8 mouse cellular contexts compared by ENCODE assay signal in genomic region chr7:27228281-27228821, GRCm38 (mm10). TPM values are rescaled to one million over a fixed set of nuclear protein-coding genes. Genes with fewer than 3 reads are reported as not detected.
DNase-seq lines count a peak whose midpoint lies in the region; ATAC-seq lines count a peak whose summit lies in the region.

Gene Itpkc (minus strand): TSS chr7:27228661.

- no peaks in the 10 kb centered on the region for H3K27me3 ChIP-seq in hindbrain, embryonic 15.5 days

- peak within 1 kb of the TSS; percentile 85 for H3K27ac ChIP-seq in hindbrain, embryonic 15.5 days (replicated peaks)

- under 1% methylated on average over 48 of the region's 49 CpGs for WGBS in hindbrain, embryonic 15.5 days

- H3K4me3 ChIP-seq in hindbrain, embryonic 15.5 days = peak within 1 kb of the TSS; percentile 66

- peak within 1 kb of the TSS; percentile 85 for H3K4me2 ChIP-seq in hindbrain, embryonic 15.5 days

- ATAC-seq in hindbrain, embryonic 15.5 days (ENCODE audit: low FRiP score, low read depth) = peak; percentile 81

- no peaks in the 10 kb centered on the region for H3K9me3 ChIP-seq in hindbrain, embryonic 15.5 days

- H3K4me1 ChIP-seq in hindbrain, embryonic 15.5 days (replicated peaks) = peaks cover 58% of the 10 kb centered on the region

- H3K36me3 ChIP-seq in hindbrain, embryonic 15.5 days = no peaks in the 10 kb centered on the region

- H3K9ac ChIP-seq in hindbrain, embryonic 15.5 days = peak within 1 kb of the TSS; percentile 91

- DNase-seq in T-cell, adult 2 months (ENCODE audit: low spot score) = peak; percentile 93
- peak; percentile 85 to 86 for DNase-seq in cerebellum, postnatal 36 days
- peak; percentile 88 to 91 for DNase-seq in frontal cortex, postnatal 36 days (ENCODE audit: low spot score in 2 of 2)
- peak; percentile 83 for DNase-seq in left cerebral cortex, adult 11 months (ENCODE audit: low spot score)
- peak; percentile 94 to 95 for DNase-seq in lung, postnatal 4 days
- DNase-seq in retina, postnatal 7 days (ENCODE audit: low read depth, low spot score) = peak; percentile 89
- DNase-seq in urinary bladder, adult 2 months (ENCODE audit: low spot score) = peak; percentile 90

RNA-seq across cellular contexts. Expression of gene Itpkc, which starts in this region (rescaled TPM):
- polyA plus RNA-seq in hindbrain, embryonic 15.5 days (2015; fragmentation: Nextera tagmentation; extraction: Ambion mirVana) = 7.5 and 8.2 TPM in 2 replicates
- polyA plus RNA-seq in urinary bladder, adult 2 months (2012; rRNA removed) = 9.9 and 11.6 TPM in 2 replicates

Comparison
In these comparisons a context has a peak if more than half of its experiments do, and no peak if none do; other contexts are left out.
1. Peak in every context shown above with its lines: DNase-seq, ATAC-seq, H3K4me3 ChIP-seq and H3K27ac ChIP-seq.